ENCODE assay signal across 12 mouse cellular contexts in genomic region chr13:28946565-28947135, GRCm38 (mm10). TPM values are rescaled to one million over a fixed set of nuclear protein-coding genes. Genes with fewer than 3 reads are reported as not detected.
DNase-seq lines count a peak whose midpoint lies in the region; ATAC-seq and TF ChIP-seq lines count a peak whose summit lies in the region.
"Had no signal": no experiment of that assay in that cellular context is flagged by ENCODE, and none has a peak within 500 bp of the region (broad histone marks: within the 10 kb centered on the region; RNA-seq: fewer than 3 reads in every experiment).

No protein-coding gene starts in this region.

- no peaks in the 10 kb centered on the region for H3K9me3 ChIP-seq in heart, embryonic 15.5 days (replicated peaks)
- no peaks in the 10 kb centered on the region for H3K9me3 ChIP-seq in ES-Bruce4 (replicated peaks; ENCODE audit: control insufficient read depth, insufficient read depth, low read length, poor library complexity, severe bottlenecking)
- H3K9me3 ChIP-seq in forebrain, embryonic 14.5 days (replicated peaks; ENCODE audit: control insufficient read depth, low read length), result no peaks in the 10 kb centered on the region
- H3K9me3 ChIP-seq in midbrain, embryonic 10.5 days (replicated peaks), result 0 out of 2 replicates have a peak, but pooled peaks cover 4% of the 10 kb centered on the region

- no peak overlapping the region for H3K9ac ChIP-seq in heart, embryonic 15.5 days
- H3K9ac ChIP-seq in ES-Bruce4 (ENCODE audit: low read depth, poor library complexity, severe bottlenecking), result no peak overlapping the region
- peak overlapping the region; percentile 77; the same call in 1 of the 2 replicates for H3K9ac ChIP-seq in forebrain, embryonic 14.5 days (ENCODE audit: low read length)

- no peaks in the 10 kb centered on the region for H3K36me3 ChIP-seq in heart, embryonic 15.5 days
- no peaks in the 10 kb centered on the region for H3K36me3 ChIP-seq in ES-Bruce4 (ENCODE audit: control insufficient read depth, insufficient read depth, low read length, poor library complexity, severe bottlenecking)
- H3K36me3 ChIP-seq in forebrain, embryonic 14.5 days (ENCODE audit: control insufficient read depth, insufficient read depth, low read length), result peaks cover 17% of the 10 kb centered on the region
- H3K36me3 ChIP-seq in midbrain, embryonic 10.5 days, result peaks cover 39% of the 10 kb centered on the region

- no peak overlapping the region for H3K4me3 ChIP-seq in heart, embryonic 15.5 days
- no peak overlapping the region for H3K4me3 ChIP-seq in ES-Bruce4 (ENCODE audit: low read depth, low read length)
- H3K4me3 ChIP-seq in forebrain, embryonic 14.5 days (ENCODE audit: low read depth, low read length), result no peak overlapping the region
- H3K4me3 ChIP-seq in midbrain, embryonic 10.5 days, result no peak overlapping the region; the same call in 1 of the 2 replicates

- peak overlapping the region; percentile 42; the same call in 1 of the 2 replicates for H3K27ac ChIP-seq in heart, embryonic 15.5 days
- H3K27ac ChIP-seq in ES-Bruce4 (ENCODE audit: insufficient read depth, low read length), result peak overlapping the region; percentile 28; the same call in 1 of the 2 replicates
- H3K27ac ChIP-seq in forebrain, embryonic 14.5 days (ENCODE audit: low read depth, low read length), result peak overlapping the region; percentile 90
- peak overlapping the region; percentile 50; the same call in 1 of the 2 replicates for H3K27ac ChIP-seq in midbrain, embryonic 10.5 days (replicated peaks)
- H3K27ac ChIP-seq: macrophage had no signal

- TF ChIP-seq POLR2A in ES-Bruce4 (IDR thresholded peaks at IDR 0.05; ENCODE audit: insufficient read depth, low read length), result no peak

- H3K27me3 ChIP-seq in heart, embryonic 15.5 days, result no peaks in the 10 kb centered on the region
- no peaks in the 10 kb centered on the region for H3K27me3 ChIP-seq in ES-Bruce4 (ENCODE audit: control insufficient read depth, insufficient read depth, low read length, poor library complexity, severe bottlenecking)
- H3K27me3 ChIP-seq in forebrain, embryonic 14.5 days (replicated peaks; ENCODE audit: control insufficient read depth, insufficient read depth, low read length), result no peaks in the 10 kb centered on the region
- no peaks in the 10 kb centered on the region for H3K27me3 ChIP-seq in midbrain, embryonic 10.5 days (ENCODE audit: low read depth, poor library complexity, severe bottlenecking)

- H3K4me2 ChIP-seq in heart, embryonic 15.5 days, result no peak overlapping the region
- peak overlapping the region; percentile 86 for H3K4me2 ChIP-seq in forebrain, embryonic 14.5 days (ENCODE audit: low read length)

- no peak for TF ChIP-seq EP300 in ES-Bruce4 (IDR thresholded peaks at IDR 0.05; ENCODE audit: insufficient read depth, low read depth, low read length)

- intact Hi-C loops in heart, postnatal 36 days (cut with DNase I), result no loop called here

- TF ChIP-seq CTCF in ES-Bruce4 (IDR thresholded peaks at IDR 0.05; ENCODE audit: low read depth, low read length), result no peak

- DNase-seq in heart, postnatal 36 days, result no peak
- peak; percentile 53 for DNase-seq in forebrain, embryonic 14.5 days (ENCODE audit: low spot score)
- peak; percentile 37 for DNase-seq in midbrain, embryonic 10.5 days (ENCODE audit: low spot score)
- no peak for DNase-seq in B cell, adult 2 months
- DNase-seq in yolk sac, embryonic 10.5 days (ENCODE audit: low spot score), result no peak
- DNase-seq: gastrocnemius, postnatal 36 days; kidney, adult 18-20 months; left cerebral cortex, postnatal 4 days had no signal

- H3K4me1 ChIP-seq in heart, embryonic 15.5 days (replicated peaks), result peaks cover 38% of the 10 kb centered on the region
- H3K4me1 ChIP-seq in ES-Bruce4 (ENCODE audit: control insufficient read depth, insufficient read depth, low read length), result peaks cover 2% of the 10 kb centered on the region
- peaks cover 9% of the 10 kb centered on the region for H3K4me1 ChIP-seq in forebrain, embryonic 14.5 days (ENCODE audit: control insufficient read depth, insufficient read depth, low read length)
- H3K4me1 ChIP-seq in midbrain, embryonic 10.5 days, result peaks cover 42% of the 10 kb centered on the region

- WGBS in heart, embryonic 15.5 days, result 49% methylated on average over 8 of the region's 8 CpGs
- 47% methylated on average over 8 of the region's 8 CpGs for WGBS in forebrain, embryonic 14.5 days
- WGBS in midbrain, embryonic 10.5 days, result 32% methylated on average over 8 of the region's 8 CpGs

- no peak for ATAC-seq in heart, embryonic 15.5 days (replicated peaks; ENCODE audit: insufficient number of reproducible peaks, insufficient read depth, low FRiP score, low read depth)
- ATAC-seq in forebrain, embryonic 14.5 days, result 0 out of 2 replicates have a peak, but pooled peaks have one; percentile 4
- no peak for ATAC-seq in erythroblast, adult 5-6 weeks (replicated peaks; ENCODE audit: low FRiP score, poor library complexity, severe bottlenecking)

RNA-seq across cellular contexts. Expression of gene Sox4, which starts 6.9 kb away (rescaled TPM):
- 47.4 and 48.9 TPM in 2 replicates for polyA plus RNA-seq in heart, embryonic 15.5 days (2015; fragmentation: Nextera tagmentation; extraction: Ambion mirVana)
- total RNA-seq in heart, postnatal 36 days (2021), result 10 to 100 TPM; 21.7 to 29.0 TPM
- 31.3 and 32.6 TPM in 2 replicates for polyA plus RNA-seq in ES-Bruce4 (2011; ENCODE audit: insufficient read depth, insufficient read length, low read depth, missing spikeins)
- 284 and 311 TPM in 2 replicates for polyA plus RNA-seq in forebrain, embryonic 14.5 days (2014; fragmentation: Nextera tagmentation; extraction: Ambion mirVana)
- 65.0 and 94.6 TPM in 2 replicates for polyA plus RNA-seq in midbrain, embryonic 10.5 days (2016; fragmentation: Nextera tagmentation; extraction: Ambion mirVana)
- total RNA-seq in erythroblast, adult 5-6 weeks (2015; ENCODE audit: low replicate concordance), result 1.2 and 2.3 TPM in 2 replicates
- 1.5 and 4.0 TPM in 2 replicates for total RNA-seq in erythroblast, adult 5-6 weeks (2017; ENCODE audit: low replicate concordance)

Comparison
In these comparisons a context has a peak if more than half of its experiments do, and no peak if none do; other contexts are left out.
1. H3K27ac ChIP-seq: peak in every context shown above with its lines; median percentile 90 in forebrain, embryonic 14.5 days; 50 in midbrain, embryonic 10.5 days; 42 in heart, embryonic 15.5 days; 28 in ES-Bruce4.
2. DNase-seq: peak in forebrain, embryonic 14.5 days (single experiment) and midbrain, embryonic 10.5 days (single experiment); none in heart, postnatal 36 days (0 of 2), B cell, adult 2 months (0 of 2) and yolk sac, embryonic 10.5 days (single experiment).